Mouse (Mus musculus): ENCODE measurements around the gene Stk11ip.

Gene Stk11ip

DNA sequence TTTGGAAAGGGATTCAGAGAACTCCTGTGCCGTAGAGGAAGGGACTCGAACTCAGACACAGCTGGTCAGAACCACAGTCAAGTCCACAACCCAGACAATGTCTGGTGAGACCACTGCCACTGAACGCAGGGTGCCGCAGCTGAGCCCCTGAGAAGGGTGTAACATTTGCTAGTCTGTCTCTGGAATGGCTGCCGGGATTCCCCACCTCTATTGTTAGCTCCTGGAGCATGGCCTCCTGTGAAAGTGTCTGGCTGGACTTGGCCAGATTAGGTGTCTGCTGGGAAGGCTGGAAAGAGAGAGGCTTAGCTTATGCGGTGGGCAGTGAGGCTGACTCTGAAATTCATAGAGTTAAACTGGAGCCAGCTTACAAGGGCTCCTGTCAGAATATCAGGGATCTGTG, 49.1 kb downstream of the Stk11ip start:
- WGBS, result 72% methylated on average over 6 of the region's 6 CpGs

DNA sequence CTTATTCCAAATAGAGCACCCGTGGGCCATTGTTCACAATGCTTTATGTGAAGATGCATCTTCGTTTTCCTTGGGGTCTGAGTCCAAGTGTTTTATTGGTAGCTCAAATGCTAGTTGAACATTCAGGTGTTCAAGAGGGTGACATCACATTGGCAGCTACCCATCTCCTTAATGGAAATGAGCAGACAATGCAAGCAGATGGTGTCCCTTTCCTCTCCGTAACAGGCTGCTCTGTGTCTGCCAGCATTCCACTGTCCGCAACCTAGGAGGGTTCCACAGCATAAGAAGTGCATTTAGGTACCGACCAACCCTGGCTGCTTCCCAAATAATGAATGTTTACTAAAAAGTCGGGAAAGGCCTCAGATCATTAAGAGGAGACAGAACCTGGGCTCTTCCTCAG, 51.4 kb downstream of the Stk11ip start:
- 67% methylated on average over 6 of the region's 6 CpGs for WGBS

DNA sequence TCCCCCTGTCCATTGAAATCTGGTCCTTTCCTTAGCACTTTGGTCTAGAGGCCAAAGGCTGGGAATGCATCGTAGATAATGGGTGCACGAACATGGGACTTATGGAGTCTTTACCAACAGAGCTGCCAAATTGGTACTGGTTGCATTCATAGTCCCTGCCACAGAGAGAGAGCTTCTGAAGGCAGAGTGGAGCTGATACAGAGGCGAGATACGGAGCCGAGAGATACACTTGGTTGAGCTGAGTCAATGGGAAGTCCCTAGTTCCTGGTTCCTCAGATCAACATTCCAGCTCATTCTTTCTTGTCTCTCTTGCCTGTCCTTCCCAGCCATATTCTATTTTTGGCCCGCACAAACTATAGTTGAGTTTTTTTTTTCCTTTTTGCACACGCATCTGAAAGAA, 52.4 kb downstream of the Stk11ip start:
- 63% methylated on average over 7 of the region's 7 CpGs for WGBS

DNA sequence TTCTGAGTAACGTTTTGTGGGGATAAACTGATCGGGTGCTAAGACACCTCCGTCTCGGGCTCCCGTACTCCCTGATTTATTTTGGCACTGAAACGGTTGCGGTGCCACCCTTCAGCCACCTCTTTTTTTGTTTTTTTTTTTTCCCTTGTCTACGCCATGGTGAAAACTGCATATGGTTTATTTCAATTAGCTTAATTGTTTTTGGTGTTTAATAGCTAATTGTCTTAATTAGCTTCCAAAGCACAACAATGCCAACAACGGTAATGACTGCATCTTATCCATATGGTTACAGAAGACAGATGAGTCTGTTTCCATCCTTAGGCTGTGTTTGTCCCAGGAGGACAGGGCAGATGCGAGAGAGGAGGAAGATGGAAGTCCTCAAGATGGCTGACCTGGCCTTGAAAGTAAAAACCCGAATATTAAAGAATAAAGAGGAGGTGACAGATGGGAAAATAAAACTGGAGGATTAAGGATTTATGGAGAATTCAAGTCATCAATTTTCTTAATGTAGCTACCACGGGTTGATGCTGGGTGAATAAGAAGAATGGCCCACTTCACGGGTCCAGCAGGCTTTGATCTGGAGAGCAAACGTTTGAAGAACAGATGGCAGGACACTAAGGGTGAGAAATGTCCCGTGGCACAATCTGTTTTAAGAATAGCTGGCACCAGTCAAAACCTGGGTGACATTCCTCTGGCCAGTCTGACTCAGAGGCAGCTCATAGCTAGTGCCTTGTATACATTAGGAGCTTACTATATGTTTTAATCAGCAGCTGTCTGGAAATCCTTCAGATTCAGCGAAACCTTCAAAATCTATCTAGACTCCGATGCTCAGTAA, 53.4 kb downstream of the Stk11ip start:
- 51% methylated on average over 17 of the region's 17 CpGs for WGBS

DNA sequence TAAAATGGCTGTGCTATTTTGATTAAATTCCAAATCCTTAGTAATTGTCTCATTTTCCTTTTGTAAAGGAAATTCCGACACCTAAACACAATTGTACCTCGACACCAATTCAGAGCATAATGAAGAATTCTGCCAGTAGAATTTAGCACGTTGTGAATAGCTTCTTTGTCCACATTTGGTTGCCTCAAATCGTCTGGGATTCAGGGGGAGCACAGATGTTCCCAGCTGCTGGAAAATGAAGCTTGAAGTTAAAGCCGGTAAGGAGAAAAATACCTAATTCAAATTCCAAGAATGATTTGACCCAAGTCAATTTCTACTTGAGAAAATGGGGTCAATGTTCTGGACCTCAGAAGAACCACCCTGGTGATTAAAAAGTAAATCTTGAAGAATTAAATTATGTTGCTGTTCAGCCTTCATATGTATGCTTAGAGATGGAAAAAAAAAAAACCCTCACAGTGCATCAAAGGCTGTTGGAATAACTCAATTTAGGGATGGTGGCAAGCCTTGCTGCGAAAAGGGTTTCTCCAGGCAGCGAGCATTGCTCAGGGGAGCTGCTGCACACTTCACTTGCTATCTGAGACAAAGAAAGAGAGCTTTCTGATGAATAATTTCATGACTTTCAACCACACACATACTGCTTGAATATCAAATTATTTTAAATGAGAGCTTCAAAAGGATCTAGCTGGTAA, 60.8 kb downstream of the Stk11ip start:
- 40% methylated on average over 7 of the region's 7 CpGs for WGBS

DNA sequence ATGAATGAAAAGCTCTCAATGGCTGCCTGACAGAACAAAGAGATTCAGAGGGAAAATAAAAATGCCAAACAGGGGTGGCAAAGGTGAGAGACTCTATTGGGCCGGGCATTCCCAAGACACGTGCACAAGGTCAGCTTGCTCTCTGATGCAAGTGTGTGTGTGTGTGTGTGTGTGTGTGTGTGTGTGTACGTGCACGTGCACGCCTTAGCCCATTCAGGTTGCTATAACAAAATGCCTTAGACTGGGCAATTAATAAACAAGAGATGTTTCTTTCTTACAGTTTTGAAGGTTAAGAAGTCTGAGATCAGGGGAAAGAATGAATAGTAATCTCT, 61.3 kb downstream of the Stk11ip start:
- 74% methylated on average over 5 of the region's 5 CpGs for WGBS

DNA sequence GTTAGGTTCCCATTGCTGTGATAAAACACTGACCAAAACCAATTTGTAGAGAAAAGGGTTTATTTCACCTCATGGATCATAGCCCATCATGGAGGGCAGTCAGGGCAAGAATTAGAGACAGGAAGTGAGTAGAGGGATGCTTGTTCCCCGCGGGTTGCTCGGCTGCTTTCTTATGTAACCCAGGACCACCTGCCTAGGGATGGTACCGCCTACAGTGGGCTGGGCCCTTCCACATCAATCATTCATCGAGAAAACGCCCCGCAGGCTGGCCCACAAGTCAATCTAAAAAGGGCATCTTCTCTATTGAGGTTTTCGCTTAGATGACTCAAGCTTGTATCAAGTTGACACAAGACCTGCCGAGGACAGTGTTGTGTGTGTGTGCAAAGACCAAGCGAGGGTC, 61.7 kb downstream of the Stk11ip start:
- 80% methylated on average over 10 of the region's 10 CpGs for WGBS

DNA sequence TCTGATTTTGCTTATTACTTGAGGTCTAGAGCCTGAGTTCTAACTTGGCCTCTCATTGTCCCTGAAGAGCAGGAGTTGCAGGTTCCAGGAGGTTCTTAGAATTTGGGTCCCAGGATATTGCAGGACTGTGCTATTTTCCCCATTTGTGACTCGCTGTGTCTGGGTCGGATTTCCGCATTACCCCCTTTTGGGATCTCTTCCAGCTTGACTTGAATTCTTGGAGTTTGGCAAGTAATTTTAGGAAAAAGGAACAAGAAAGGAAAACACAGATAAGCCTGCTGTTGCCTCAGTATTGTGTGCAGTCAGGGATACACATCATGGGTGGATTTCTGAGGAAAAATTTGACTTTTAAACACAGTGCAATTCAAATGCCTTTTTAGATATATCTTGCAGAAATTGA, 65.5 kb downstream of the Stk11ip start:
- WGBS, result 56% methylated on average over 3 of the region's 3 CpGs
